Mouse (Mus musculus) neural tube, embryonic 12.5 days (tissue): ENCODE data around the gene Adgrl3. TPM values are rescaled to one million over a fixed set of nuclear protein-coding genes. Genes with fewer than 3 reads are reported as not detected.

Source experiments
- ATAC-seq: fragments of 200-750 bp; cut with Nextera tagmentation; 2 replicates; pipeline ENCODE4 v1.8.0; 2017; ENCODE audit warnings: low read depth, mild to moderate bottlenecking, moderate TSS enrichment, moderate library complexity; ENCODE audit not compliant: low FRiP score
- H3K27ac ChIP-seq: fragments of 300-500 bp; sonication (generic); 2 replicates; pipeline ENCODE4 v1.5.1; 2016
- H3K27me3 ChIP-seq: fragments of 300-500 bp; sonication (generic); replicated peaks from 2 replicates; pipeline ENCODE4 v1.6.1; 2016; ENCODE audit warnings: mild to moderate bottlenecking
- H3K36me3 ChIP-seq: fragments of 300-500 bp; sonication (generic); 2 replicates; pipeline ENCODE4 v1.6.1; 2016; ENCODE audit warnings: mild to moderate bottlenecking
- H3K4me1 ChIP-seq: fragments of 300-500 bp; sonication (generic); 2 replicates; pipeline ENCODE4 v1.6.1; 2016
- H3K4me2 ChIP-seq: fragments of 300-500 bp; sonication (generic); replicated peaks from 2 replicates; pipeline ENCODE4 v1.6.1; 2016; ENCODE audit warnings: mild to moderate bottlenecking
- H3K4me3 ChIP-seq: fragments of 300-500 bp; sonication (generic); 2 replicates; pipeline ENCODE4 v1.5.1; 2016
- H3K9ac ChIP-seq: fragments of 300-500 bp; sonication (generic); 2 replicates; pipeline ENCODE4 v1.6.1; 2016; ENCODE audit warnings: mild to moderate bottlenecking
- H3K9me3 ChIP-seq: fragments of 300-500 bp; sonication (generic); 2 replicates; pipeline ENCODE4 v1.6.1; 2016; ENCODE audit warnings: mild to moderate bottlenecking
- WGBS: fragments of 180-500 bp; shearing (Covaris S2); methylation state at CpG from one replicate; pipeline ENCODE4 v1.1.7; 2016; 5-methylcytosine and 5-hydroxymethylcytosine counted together
- polyA plus RNA-seq: library from polyadenylated mRNA; unstranded; fragments of >200 nt; fragmentation: Nextera tagmentation; extraction: Ambion mirVana; gene quantifications from 2 replicates; pipeline ENCODE4 v1.2.1, GENCODE M21; 2016

The Adgrl3 gene
- polyA plus RNA-seq, 1 experiment from 2014 or later, result 38.2 TPM

- no peak overlapping the region for H3K4me2 ChIP-seq
- H3K27ac ChIP-seq, result no peak overlapping the region
- no peaks in the 10 kb centered on the region for H3K27me3 ChIP-seq
- 92% methylated on average over 12 of the region's 12 CpGs for WGBS
- no peak overlapping the region for H3K9ac ChIP-seq
- no peak overlapping the region for H3K4me3 ChIP-seq
- ATAC-seq, result no peak
- peaks cover 4% of the 10 kb centered on the region; the same call in 1 of the 2 replicates for H3K4me1 ChIP-seq
- no peaks in the 10 kb centered on the region for H3K36me3 ChIP-seq
- no peaks in the 10 kb centered on the region for H3K9me3 ChIP-seq
Observed at GRCm38 (mm10) chr5:81159013-81159412, 139.1 kb downstream of the Adgrl3 start.

DNA sequence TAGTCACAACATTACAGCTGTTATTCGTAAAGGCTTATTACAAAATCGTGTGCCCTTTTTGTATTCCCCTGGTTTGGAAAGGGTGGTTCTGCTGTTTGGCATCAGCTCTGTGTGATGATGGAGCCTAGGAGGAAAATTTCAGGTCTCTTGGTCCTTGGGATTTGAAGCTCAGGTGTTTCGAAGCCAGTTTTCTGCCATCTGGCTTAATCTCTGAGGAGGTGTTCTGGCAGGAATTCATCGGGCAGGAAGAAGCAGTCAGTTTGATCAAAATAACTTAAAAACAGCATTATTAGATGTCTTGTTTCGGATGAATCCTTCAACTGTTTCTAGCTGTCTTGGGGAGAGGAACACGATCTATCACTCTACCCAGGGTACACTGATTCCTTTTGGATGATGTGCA lies 140.5 kb downstream of the Adgrl3 start:
- 88% methylated on average over 6 of the region's 6 CpGs for WGBS
- no peak overlapping the region for H3K4me2 ChIP-seq
- peaks cover 4% of the 10 kb centered on the region; the same call in 1 of the 2 replicates for H3K4me1 ChIP-seq
- no peak overlapping the region for H3K9ac ChIP-seq
- H3K27ac ChIP-seq, result no peak overlapping the region
- no peak for ATAC-seq
- H3K36me3 ChIP-seq, result no peaks in the 10 kb centered on the region
- H3K4me3 ChIP-seq, result no peak overlapping the region
- no peaks in the 10 kb centered on the region for H3K9me3 ChIP-seq
- no peaks in the 10 kb centered on the region for H3K27me3 ChIP-seq

DNA sequence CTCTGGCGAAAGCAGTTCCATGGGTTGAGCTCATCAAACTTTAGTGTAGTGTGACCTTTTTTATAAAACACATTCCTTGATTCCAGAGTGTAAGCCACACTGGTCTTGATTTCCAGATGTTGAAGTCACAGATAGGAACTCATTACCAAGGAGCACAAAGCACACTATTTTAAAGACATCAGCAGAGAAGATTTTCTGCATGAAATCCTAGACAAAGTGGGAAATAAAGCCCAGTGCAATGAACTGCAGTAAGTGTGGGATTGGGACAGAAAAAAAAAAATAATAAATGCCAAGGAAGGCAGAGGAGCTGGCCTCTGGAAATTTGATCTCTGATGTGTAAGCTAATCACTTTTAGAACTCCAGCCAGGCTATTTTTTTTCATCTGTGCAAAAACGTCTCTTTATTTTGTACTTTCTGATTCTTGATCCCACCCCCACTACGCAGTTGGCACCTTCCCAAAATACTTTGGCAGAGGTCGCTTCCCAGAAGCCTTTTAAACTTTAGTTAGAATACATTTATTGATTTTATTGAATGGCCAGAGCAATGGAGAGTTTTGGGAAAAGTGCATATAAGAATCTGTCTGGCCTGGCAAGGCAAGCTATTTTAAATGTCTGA lies 169.0 kb downstream of the Adgrl3 start:
- H3K36me3 ChIP-seq, result no peaks in the 10 kb centered on the region
- no peaks in the 10 kb centered on the region for H3K9me3 ChIP-seq
- WGBS, result 60% methylated on average over 4 of the region's 4 CpGs

GRCm38 (mm10) chr5:81200354-81200753 lies 180.4 kb downstream of the Adgrl3 start:
- Histone ChIP-seq H3K4me1 (no peaks in the 10 kb centered on the region), H3K9me3 (no peaks in the 10 kb centered on the region), H3K4me2 (no peak overlapping the region), H3K4me3 (no peak overlapping the region), H3K27ac (no peak overlapping the region), H3K9ac (no peak overlapping the region), H3K27me3 (no peaks in the 10 kb centered on the region), H3K36me3 (no peaks in the 10 kb centered on the region)
- ATAC-seq, result no peak

More for the DNA sequence above, 169.0 kb downstream of the Adgrl3 start:
- no peak overlapping the region for H3K4me3 ChIP-seq
- no peak overlapping the region for H3K27ac ChIP-seq
- no peak overlapping the region for H3K9ac ChIP-seq
- no peak overlapping the region for H3K4me2 ChIP-seq
- H3K4me1 ChIP-seq, result no peaks in the 10 kb centered on the region
- no peak for ATAC-seq
- H3K27me3 ChIP-seq, result no peaks in the 10 kb centered on the region

- no peaks in the 10 kb centered on the region for H3K4me1 ChIP-seq
- H3K27me3 ChIP-seq, result no peaks in the 10 kb centered on the region
- ATAC-seq, result 0 out of 2 replicates have a peak, but pooled peaks have one; percentile 53
- no peak overlapping the region for H3K4me2 ChIP-seq
- H3K4me3 ChIP-seq, result no peak overlapping the region
- WGBS, result 64% methylated on average over 4 of the region's 4 CpGs
- H3K27ac ChIP-seq, result no peak overlapping the region
- no peak overlapping the region for H3K9ac ChIP-seq
- H3K9me3 ChIP-seq, result no peaks in the 10 kb centered on the region
- H3K36me3 ChIP-seq, result no peaks in the 10 kb centered on the region
Observed at GRCm38 (mm10) chr5:81201885-81202284, 181.9 kb downstream of the Adgrl3 start.

DNA sequence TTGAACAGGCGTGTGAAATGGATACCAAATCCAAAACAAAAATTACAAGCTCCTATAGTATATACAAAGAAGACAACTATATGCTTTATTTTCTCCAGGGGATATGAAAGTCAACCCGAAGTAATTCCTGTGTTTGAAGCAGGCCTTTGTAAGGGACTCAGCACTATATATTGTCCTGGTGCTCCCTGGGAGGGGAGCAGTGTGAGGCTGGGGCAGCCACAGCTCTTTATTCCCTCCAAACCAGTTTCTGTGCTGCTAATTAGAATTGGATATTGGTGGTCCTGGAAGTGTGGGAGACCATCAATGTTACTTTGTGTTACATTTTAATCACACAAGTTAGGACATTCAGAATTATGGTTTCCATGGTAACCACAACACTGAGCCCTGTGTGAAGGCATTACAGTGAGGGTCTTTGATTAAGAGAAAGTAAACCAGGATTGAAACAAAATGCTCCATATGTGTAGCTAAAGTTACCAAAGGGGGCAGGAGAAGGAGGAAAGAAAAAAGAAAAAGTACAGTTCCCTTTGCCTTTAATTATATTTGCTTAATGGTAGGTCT lies 198.6 kb downstream of the Adgrl3 start:
- H3K4me1 ChIP-seq, result peaks cover 7% of the 10 kb centered on the region; the same call in 1 of the 2 replicates
- H3K4me3 ChIP-seq, result no peak overlapping the region
- H3K27ac ChIP-seq, result no peak overlapping the region
- peak; percentile 66 for ATAC-seq
- 40% methylated on average over 2 of the region's 2 CpGs for WGBS
- H3K4me2 ChIP-seq, result no peak overlapping the region
- H3K9me3 ChIP-seq, result no peaks in the 10 kb centered on the region
- H3K36me3 ChIP-seq, result no peaks in the 10 kb centered on the region
- no peaks in the 10 kb centered on the region for H3K27me3 ChIP-seq
- no peak overlapping the region for H3K9ac ChIP-seq

- Histone ChIP-seq H3K9me3 (no peaks in the 10 kb centered on the region), H3K9ac (no peak overlapping the region), H3K4me2 (no peak overlapping the region), H3K36me3 (no peaks in the 10 kb centered on the region), H3K4me1 (no peaks in the 10 kb centered on the region), H3K27ac (no peak overlapping the region), H3K4me3 (no peak overlapping the region), H3K27me3 (no peaks in the 10 kb centered on the region)
- WGBS, result 83% methylated on average over 6 of the region's 6 CpGs
- no peak for ATAC-seq
Observed at GRCm38 (mm10) chr5:81224465-81224864, 204.5 kb downstream of the Adgrl3 start.

GRCm38 (mm10) chr5:81225486-81225885 lies 205.5 kb downstream of the Adgrl3 start:
- H3K9me3 ChIP-seq, result no peaks in the 10 kb centered on the region
- no peaks in the 10 kb centered on the region for H3K4me1 ChIP-seq
- no peak overlapping the region for H3K9ac ChIP-seq
- no peak for ATAC-seq
- WGBS, result 93% methylated on average over 2 of the region's 2 CpGs
- H3K27me3 ChIP-seq, result no peaks in the 10 kb centered on the region
- H3K4me3 ChIP-seq, result no peak overlapping the region
- H3K4me2 ChIP-seq, result no peak overlapping the region
- H3K36me3 ChIP-seq, result no peaks in the 10 kb centered on the region
- H3K27ac ChIP-seq, result no peak overlapping the region

DNA sequence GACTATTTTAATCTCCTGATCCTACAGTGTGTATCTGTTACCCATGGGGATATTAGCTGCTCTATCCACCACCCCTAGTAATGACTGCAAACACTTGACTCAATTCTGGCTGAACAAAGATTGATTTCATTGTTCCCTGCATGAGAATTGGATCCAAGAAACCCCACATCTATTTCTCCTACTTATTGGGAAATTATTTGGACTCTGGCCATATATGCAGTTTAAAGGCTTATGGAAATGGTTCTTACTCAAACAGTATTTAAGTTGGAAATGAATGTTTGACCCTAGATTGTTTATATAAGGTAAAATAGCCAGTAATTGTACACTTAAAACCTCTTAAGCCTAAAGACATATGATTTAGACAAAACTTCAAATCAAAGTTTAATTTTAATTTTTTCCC lies 207.3 kb downstream of the Adgrl3 start:
- no peaks in the 10 kb centered on the region for H3K27me3 ChIP-seq
- ATAC-seq, result no peak
- H3K27ac ChIP-seq, result no peak overlapping the region
- no peaks in the 10 kb centered on the region for H3K9me3 ChIP-seq
- H3K4me2 ChIP-seq, result no peak overlapping the region
- H3K9ac ChIP-seq, result no peak overlapping the region
- H3K36me3 ChIP-seq, result no peaks in the 10 kb centered on the region
- no peak overlapping the region for H3K4me3 ChIP-seq
- H3K4me1 ChIP-seq, result no peaks in the 10 kb centered on the region

- Histone ChIP-seq H3K36me3 (no peaks in the 10 kb centered on the region), H3K4me2 (no peak overlapping the region), H3K4me1 (no peaks in the 10 kb centered on the region), H3K9ac (no peak overlapping the region), H3K27me3 (no peaks in the 10 kb centered on the region), H3K4me3 (no peak overlapping the region), H3K9me3 (no peaks in the 10 kb centered on the region), H3K27ac (no peak overlapping the region)
- WGBS, result 65% methylated on average over 5 of the region's 5 CpGs
- ATAC-seq, result no peak
Observed at GRCm38 (mm10) chr5:81248724-81249123, 228.8 kb downstream of the Adgrl3 start.

- Histone ChIP-seq H3K4me2 (no peak overlapping the region), H3K36me3 (no peaks in the 10 kb centered on the region), H3K4me1 (no peaks in the 10 kb centered on the region), H3K4me3 (no peak overlapping the region), H3K27me3 (no peaks in the 10 kb centered on the region), H3K27ac (no peak overlapping the region), H3K9me3 (no peaks in the 10 kb centered on the region), H3K9ac (no peak overlapping the region)
- 92% methylated on average over 3 of the region's 3 CpGs for WGBS
- ATAC-seq, result no peak
Observed at GRCm38 (mm10) chr5:81256091-81256490, 236.2 kb downstream of the Adgrl3 start.

DNA sequence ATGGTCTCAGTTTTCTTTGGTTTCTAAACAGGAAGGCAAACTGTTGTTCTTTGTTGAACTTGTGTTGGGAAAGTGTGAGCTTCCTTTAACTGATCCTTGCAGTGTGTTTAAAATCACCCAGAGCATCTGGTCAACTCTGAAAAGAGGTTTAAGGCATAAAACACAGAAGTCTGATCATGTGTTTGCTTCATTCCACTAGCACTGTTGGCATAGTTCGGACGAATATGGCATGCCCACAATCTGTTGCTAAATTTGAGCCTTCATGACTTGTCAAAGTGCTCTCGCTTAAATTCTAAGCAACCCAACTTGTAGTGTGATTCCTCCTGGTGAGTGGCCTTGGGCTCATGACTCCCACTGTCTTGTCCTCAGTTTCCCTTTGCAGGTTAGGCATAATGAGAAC lies 249.8 kb downstream of the Adgrl3 start:
- Histone ChIP-seq H3K36me3 (no peaks in the 10 kb centered on the region), H3K27ac (no peak overlapping the region), H3K9me3 (no peaks in the 10 kb centered on the region), H3K27me3 (no peaks in the 10 kb centered on the region), H3K9ac (no peak overlapping the region), H3K4me2 (no peak overlapping the region), H3K4me3 (no peak overlapping the region), H3K4me1 (no peaks in the 10 kb centered on the region)
- whole genome bisulfite sequencing, result 87% methylated on average over 3 of the region's 3 CpGs
- ATAC-seq, result no peak

- Histone ChIP-seq H3K9me3 (no peaks in the 10 kb centered on the region), H3K4me2 (no peak overlapping the region), H3K27me3 (no peaks in the 10 kb centered on the region), H3K36me3 (no peaks in the 10 kb centered on the region), H3K4me3 (no peak overlapping the region), H3K4me1 (no peaks in the 10 kb centered on the region), H3K27ac (no peak overlapping the region), H3K9ac (no peak overlapping the region)
- no peak for ATAC-seq
- 68% methylated on average over 6 of the region's 6 CpGs for WGBS
Observed at GRCm38 (mm10) chr5:81275346-81276047, 255.6 kb downstream of the Adgrl3 start.
